Mouse (Mus musculus) ES-Bruce4 (cell line): Measurements from ENCODE around the gene 1700001J03Rik.

Experiments used
- CTCF ChIP-seq: IDR thresholded peaks from one replicate; pipeline ENCODE4 v1.8.1; 2011; ENCODE audit warnings: low read depth, low read length
- EP300 ChIP-seq: IDR thresholded peaks from 2 replicates; pipeline ENCODE4 v1.6.1; 2011; ENCODE audit warnings: low read depth, low read length; ENCODE audit not compliant: insufficient read depth
- POLR2A ChIP-seq: IDR thresholded peaks from one replicate; pipeline ENCODE4 v1.8.1; 2011; ENCODE audit warnings: low read length; ENCODE audit not compliant: insufficient read depth

DNA sequence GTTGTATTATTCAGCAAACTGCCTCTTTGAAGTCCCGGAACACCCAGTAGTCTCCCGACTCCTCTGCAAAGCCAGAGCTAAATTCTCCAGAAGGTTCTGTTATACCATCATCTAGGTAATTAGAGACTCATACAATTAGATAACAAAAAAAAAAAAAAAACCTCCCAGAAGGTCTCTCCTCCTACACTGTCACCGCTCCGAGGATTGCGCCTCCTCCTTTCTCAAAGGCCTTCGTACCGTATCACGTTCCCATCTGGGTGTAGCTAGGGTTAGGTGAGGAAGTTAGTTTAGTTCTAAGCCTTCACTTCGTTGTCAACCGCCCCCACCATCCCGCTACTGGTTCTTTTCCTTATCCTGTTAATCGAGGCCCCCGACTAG, 35.4 kb upstream of the 1700001J03Rik start:
- TF ChIP-seq CTCF (no peak), EP300 (no peak), POLR2A (no peak)
